Mouse (Mus musculus): ENCODE data around the gene Fnbp4.

DNA sequence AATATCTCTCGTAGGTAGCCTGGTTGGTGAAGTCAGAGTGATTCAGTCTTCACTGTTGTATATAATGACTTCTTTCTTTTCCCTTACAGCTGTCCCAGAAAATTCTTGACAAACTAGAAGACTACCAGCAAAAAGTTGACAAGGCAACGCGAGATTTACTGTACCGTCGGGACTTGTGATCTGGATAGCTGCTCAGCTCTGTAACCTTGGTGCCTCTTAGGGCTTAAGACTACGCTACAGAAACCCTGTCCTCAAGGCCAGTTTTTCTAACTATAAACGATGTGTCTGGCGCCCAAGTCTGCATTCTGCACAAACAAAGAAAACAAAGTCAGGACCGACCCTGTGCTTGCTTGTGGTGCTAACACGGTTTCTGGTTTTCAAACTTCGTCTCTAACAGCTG lies 9.8 kb upstream of the Fnbp4 start:
- TF ChIP-seq CTCF (conservative IDR thresholded peaks at IDR 0.05; ENCODE audit: insufficient read depth, insufficient read length, low read depth, low read length) (no peak), POLR2A (IDR thresholded peaks at IDR 0.05; ENCODE audit: low read depth, low read length) (no peak)
